Mouse (Mus musculus) cortical plate, adult 2 months (tissue): ENCODE data around the gene Acer3. TPM values are rescaled to one million over a fixed set of nuclear protein-coding genes. Genes with fewer than 3 reads are reported as not detected.
A peak's percentile ranks its signal among the peaks of the same experiment; 100 is the strongest.
"Not testable (repeated sequence)": the region's sequence is repeated elsewhere in the genome, so short reads cannot be mapped to it uniquely, and the experiment has no call there.

Source experiments
- H3K27ac ChIP-seq: fragments of 200-500 bp; 2 replicates; pipeline ENCODE4 v1.5.1; 2012; ENCODE audit warnings: low read length, control low read depth, inconsistent platforms; ENCODE audit not compliant: insufficient read depth
- H3K4me1 ChIP-seq: fragments of 200-500 bp; 2 replicates; pipeline ENCODE4 v1.6.1; 2011; ENCODE audit warnings: low read length; ENCODE audit not compliant: control insufficient read depth, insufficient read depth
- H3K4me3 ChIP-seq: fragments of 200-500 bp; 2 replicates; pipeline ENCODE4 v1.5.1; 2011; ENCODE audit warnings: mild to moderate bottlenecking, low read length, control low read depth; ENCODE audit not compliant: insufficient read depth
- CTCF ChIP-seq: fragments of 200-500 bp; IDR thresholded peaks from 2 replicates; pipeline ENCODE4 v1.5.1; 2011; ENCODE audit warnings: mild to moderate bottlenecking, control low read depth, low read length; ENCODE audit not compliant: insufficient read depth; ENCODE audit errors: extremely low read depth
- POLR2A ChIP-seq: fragments of 200-500 bp; IDR thresholded peaks from 2 replicates; pipeline ENCODE4 v1.6.1; 2011; ENCODE audit warnings: mild to moderate bottlenecking, low read length, control low read depth; ENCODE audit not compliant: insufficient read depth; ENCODE audit errors: extremely low read depth
- polyA plus RNA-seq: library from polyadenylated mRNA; depleted of rRNA; stranded (reverse); fragments of >200 nt; gene quantifications from 2 replicates; pipeline ENCODE4 v1.2.3, GENCODE M21; 2012

The Acer3 gene
- polyA plus RNA-seq, 1 experiment = 10.3 TPM

- Histone ChIP-seq H3K4me3 (peak overlapping the region; percentile 77), H3K27ac (no peak overlapping the region), H3K4me1 (peaks cover 3% of the 10 kb centered on the region; the same call in 1 of the 2 replicates)
- TF ChIP-seq POLR2A = no peak
- TF ChIP-seq CTCF = no peak
Measured at GRCm38 (mm10) chr7:98308607-98309218, 12.3 kb downstream of the Acer3 start.

- Histone ChIP-seq H3K4me1 (peaks cover 3% of the 10 kb centered on the region; the same call in 1 of the 2 replicates), H3K4me3 (peak overlapping the region; percentile 77), H3K27ac (no peak overlapping the region)
- TF ChIP-seq CTCF (no peak), POLR2A (no peak)
Measured at GRCm38 (mm10) chr7:98307921-98308606, 12.9 kb downstream of the Acer3 start.

GRCm38 (mm10) chr7:98307411-98307810, 13.6 kb downstream of the Acer3 start:
- H3K27ac ChIP-seq = no peak overlapping the region
- no peak for TF ChIP-seq CTCF

GRCm38 (mm10) chr7:98292901-98293300, 28.1 kb downstream of the Acer3 start:
- no peaks in the 10 kb centered on the region for H3K4me1 ChIP-seq
- no peak overlapping the region for H3K27ac ChIP-seq
- H3K4me3 ChIP-seq = no peak overlapping the region
- no peak for TF ChIP-seq CTCF
- TF ChIP-seq POLR2A = no peak

More at GRCm38 (mm10) chr7:98307411-98307810, 13.6 kb downstream of the Acer3 start:
- no peak overlapping the region for H3K4me3 ChIP-seq
- peaks cover 3% of the 10 kb centered on the region; the same call in 1 of the 2 replicates for H3K4me1 ChIP-seq

GRCm38 (mm10) chr7:98289585-98289984, 31.4 kb downstream of the Acer3 start:
- TF ChIP-seq POLR2A (no peak), CTCF (no peak)
- H3K4me3 ChIP-seq = no peak overlapping the region
- H3K27ac ChIP-seq = no peak overlapping the region
- no peaks in the 10 kb centered on the region for H3K4me1 ChIP-seq

GRCm38 (mm10) chr7:98276263-98276662, 44.7 kb downstream of the Acer3 start:
- Histone ChIP-seq H3K27ac (no peak overlapping the region), H3K4me3 (no peak overlapping the region), H3K4me1 (no peaks in the 10 kb centered on the region)
- no peak for TF ChIP-seq CTCF
- TF ChIP-seq POLR2A = no peak

GRCm38 (mm10) chr7:98268166-98268565, 52.8 kb downstream of the Acer3 start:
- not testable (repeated sequence) for H3K4me1 ChIP-seq, H3K27ac ChIP-seq, H3K4me3 ChIP-seq

GRCm38 (mm10) chr7:98252520-98252919, 68.5 kb downstream of the Acer3 start:
- Histone ChIP-seq H3K4me1 (no peaks in the 10 kb centered on the region), H3K4me3 (no peak overlapping the region), H3K27ac (no peak overlapping the region)
- TF ChIP-seq CTCF = no peak
- TF ChIP-seq POLR2A = no peak

- no peak overlapping the region for H3K27ac ChIP-seq
- no peaks in the 10 kb centered on the region for H3K4me1 ChIP-seq
- no peak for TF ChIP-seq POLR2A
- no peak for TF ChIP-seq CTCF
- no peak overlapping the region for H3K4me3 ChIP-seq
Measured at GRCm38 (mm10) chr7:98236686-98237359, 84.2 kb downstream of the Acer3 start.

GRCm38 (mm10) chr7:98223796-98224195, 97.2 kb downstream of the Acer3 start:
- Histone ChIP-seq H3K4me3 (no peak overlapping the region), H3K27ac (no peak overlapping the region), H3K4me1 (no peaks in the 10 kb centered on the region)
- TF ChIP-seq CTCF (no peak), POLR2A (no peak)
